Mouse (Mus musculus) hindbrain, embryonic 11.5 days (tissue): ENCODE data around the gene Atp2b4. TPM values are rescaled to one million over a fixed set of nuclear protein-coding genes. Genes with fewer than 3 reads are reported as not detected.

Experiments used
- ATAC-seq: fragments of 200-750 bp; cut with Nextera tagmentation; 2 replicates; pipeline ENCODE4 v1.8.0; 2017; ENCODE audit warnings: mild to moderate bottlenecking, moderate TSS enrichment, moderate library complexity; ENCODE audit not compliant: low FRiP score
- DNase-seq: peaks from one replicate; pipeline ENCODE4 v3.0.0-alpha.2; 2015; ENCODE audit warnings: low spot score
- H3K27ac ChIP-seq: fragments of 300-500 bp; sonication (generic); 2 replicates; pipeline ENCODE4 v1.5.1; 2014; ENCODE audit warnings: mild to moderate bottlenecking, low read depth, low read length
- H3K27me3 ChIP-seq: fragments of 300-500 bp; sonication (generic); 2 replicates; pipeline ENCODE4 v1.6.1; 2014; ENCODE audit warnings: mild to moderate bottlenecking, low read length, moderate library complexity, mixed read lengths; ENCODE audit not compliant: control insufficient read depth, insufficient read depth
- H3K36me3 ChIP-seq: fragments of 300-500 bp; sonication (generic); 2 replicates; pipeline ENCODE4 v1.6.1; 2014; ENCODE audit warnings: mild to moderate bottlenecking, low read length, moderate library complexity, mixed read lengths; ENCODE audit not compliant: control insufficient read depth, insufficient read depth
- H3K4me1 ChIP-seq: fragments of 300-500 bp; sonication (generic); replicated peaks from 2 replicates; pipeline ENCODE4 v1.6.1; 2014; ENCODE audit warnings: low read length, mixed read lengths; ENCODE audit not compliant: control insufficient read depth, insufficient read depth
- H3K4me2 ChIP-seq: fragments of 300-500 bp; sonication (generic); replicated peaks from 2 replicates; pipeline ENCODE4 v1.6.1; 2014; ENCODE audit warnings: mild to moderate bottlenecking, low read depth, low read length
- H3K4me3 ChIP-seq: fragments of 300-500 bp; sonication (generic); 2 replicates; pipeline ENCODE4 v1.5.1; 2014; ENCODE audit warnings: low read depth, low read length
- H3K9ac ChIP-seq: fragments of 300-500 bp; sonication (generic); 2 replicates; pipeline ENCODE4 v1.6.1; 2014; ENCODE audit warnings: low read depth, low read length
- H3K9me3 ChIP-seq: fragments of 300-500 bp; sonication (generic); 2 replicates; pipeline ENCODE4 v1.6.1; 2016; ENCODE audit warnings: low read length; ENCODE audit not compliant: control insufficient read depth
- WGBS: fragments of 180-500 bp; shearing (Covaris S2); extraction: QIAGEN DNeasy Blood & Tissue Kit; methylation state at CpG from one replicate; pipeline ENCODE4 v1.1.7; 2014; 5-methylcytosine and 5-hydroxymethylcytosine counted together
- polyA plus RNA-seq: library from polyadenylated mRNA; unstranded; fragments of >200 nt; fragmentation: Nextera tagmentation; extraction: Ambion mirVana; gene quantifications from 2 replicates; pipeline ENCODE4 v1.2.1, GENCODE M21; 2014

Gene Atp2b4
- polyA plus RNA-seq, 1 experiment from 2014 or later = 15.3 TPM

GRCm38 (mm10) chr1:133790011-133790410 lies 10.8 kb downstream of the Atp2b4 start:
- Histone ChIP-seq H3K4me1 (0 out of 2 replicates have a peak, but pooled peaks cover 2% of the 10 kb centered on the region), H3K9me3 (no peaks in the 10 kb centered on the region), H3K27ac (no peak overlapping the region), H3K36me3 (no peaks in the 10 kb centered on the region), H3K27me3 (no peaks in the 10 kb centered on the region), H3K9ac (no peak overlapping the region), H3K4me2 (no peak overlapping the region), H3K4me3 (no peak overlapping the region)
- DNase-seq (no peak), ATAC-seq (no peak)
- 94% methylated on average over 4 of the region's 4 CpGs for whole genome bisulfite sequencing

GRCm38 (mm10) chr1:133788864-133789263 lies 12.0 kb downstream of the Atp2b4 start:
- Histone ChIP-seq H3K9ac (no peak overlapping the region), H3K4me3 (no peak overlapping the region), H3K9me3 (no peaks in the 10 kb centered on the region), H3K4me1 (0 out of 2 replicates have a peak, but pooled peaks cover 2% of the 10 kb centered on the region), H3K27me3 (no peaks in the 10 kb centered on the region), H3K27ac (no peak overlapping the region), H3K36me3 (no peaks in the 10 kb centered on the region), H3K4me2 (no peak overlapping the region)
- ATAC-seq (no peak), DNase-seq (no peak)
- 78% methylated on average over 5 of the region's 5 CpGs for WGBS

- Histone ChIP-seq H3K9me3 (no peaks in the 10 kb centered on the region), H3K27me3 (no peaks in the 10 kb centered on the region), H3K4me2 (no peak overlapping the region), H3K27ac (no peak overlapping the region), H3K4me3 (no peak overlapping the region), H3K36me3 (no peaks in the 10 kb centered on the region), H3K9ac (no peak overlapping the region), H3K4me1 (no peaks in the 10 kb centered on the region)
- WGBS = 82% methylated on average over 10 of the region's 10 CpGs
- ATAC-seq (no peak), DNase-seq (no peak)
Measured at GRCm38 (mm10) chr1:133787500-133788210, 13.2 kb downstream of the Atp2b4 start.

- Histone ChIP-seq H3K4me3 (no peak overlapping the region), H3K36me3 (no peaks in the 10 kb centered on the region), H3K9me3 (no peaks in the 10 kb centered on the region), H3K4me2 (no peak overlapping the region), H3K9ac (no peak overlapping the region), H3K27me3 (no peaks in the 10 kb centered on the region), H3K27ac (no peak overlapping the region), H3K4me1 (no peaks in the 10 kb centered on the region)
- WGBS = 77% methylated on average over 3 of the region's 3 CpGs
- DNase-seq = no peak
- ATAC-seq = no peak
Measured at GRCm38 (mm10) chr1:133784621-133785020, 16.2 kb downstream of the Atp2b4 start.

- no peak for ATAC-seq
- H3K4me2 ChIP-seq = no peak overlapping the region
- no peak overlapping the region for H3K27ac ChIP-seq
- H3K4me3 ChIP-seq = no peak overlapping the region
- H3K27me3 ChIP-seq = no peaks in the 10 kb centered on the region
- no peaks in the 10 kb centered on the region for H3K4me1 ChIP-seq
- no peak for DNase-seq
- H3K9me3 ChIP-seq = no peaks in the 10 kb centered on the region
- H3K9ac ChIP-seq = no peak overlapping the region
- WGBS = 67% methylated on average over 3 of the region's 3 CpGs
- no peaks in the 10 kb centered on the region for H3K36me3 ChIP-seq
Measured at GRCm38 (mm10) chr1:133781531-133781930, 19.3 kb downstream of the Atp2b4 start.

GRCm38 (mm10) chr1:133779043-133779442 lies 21.8 kb downstream of the Atp2b4 start:
- Histone ChIP-seq H3K36me3 (no peaks in the 10 kb centered on the region), H3K4me3 (no peak overlapping the region), H3K27me3 (no peaks in the 10 kb centered on the region), H3K4me2 (no peak overlapping the region), H3K9ac (no peak overlapping the region), H3K9me3 (no peaks in the 10 kb centered on the region), H3K27ac (no peak overlapping the region), H3K4me1 (no peaks in the 10 kb centered on the region)
- DNase-seq = no peak
- ATAC-seq = no peak
- 93% methylated on average over 1 of the region's 1 CpGs for WGBS

- H3K36me3 ChIP-seq = no peaks in the 10 kb centered on the region
- H3K4me2 ChIP-seq = no peak overlapping the region
- no peaks in the 10 kb centered on the region for H3K9me3 ChIP-seq
- H3K4me1 ChIP-seq = no peaks in the 10 kb centered on the region
- ATAC-seq (no peak), DNase-seq (no peak)
- no peak overlapping the region for H3K4me3 ChIP-seq
- 69% methylated on average over 15 of the region's 15 CpGs for WGBS
- H3K9ac ChIP-seq = no peak overlapping the region
- H3K27me3 ChIP-seq = no peaks in the 10 kb centered on the region
- no peak overlapping the region for H3K27ac ChIP-seq
Measured at GRCm38 (mm10) chr1:133777651-133778231, 23.1 kb downstream of the Atp2b4 start.

GRCm38 (mm10) chr1:133772553-133772952 lies 28.3 kb downstream of the Atp2b4 start:
- no peaks in the 10 kb centered on the region for H3K36me3 ChIP-seq
- no peak overlapping the region for H3K27ac ChIP-seq
- ATAC-seq (no peak), DNase-seq (no peak)
- no peaks in the 10 kb centered on the region for H3K27me3 ChIP-seq
- H3K9me3 ChIP-seq = no peaks in the 10 kb centered on the region
- no peak overlapping the region for H3K4me3 ChIP-seq
- WGBS = 58% methylated on average over 9 of the region's 9 CpGs
- no peak overlapping the region for H3K4me2 ChIP-seq
- no peak overlapping the region for H3K9ac ChIP-seq
- 0 out of 2 replicates have a peak, but pooled peaks cover 1% of the 10 kb centered on the region for H3K4me1 ChIP-seq

GRCm38 (mm10) chr1:133771831-133772399 lies 28.9 kb downstream of the Atp2b4 start:
- Histone ChIP-seq H3K36me3 (no peaks in the 10 kb centered on the region), H3K4me1 (peaks cover 5% of the 10 kb centered on the region; the same call in 1 of the 2 replicates), H3K4me3 (no peak overlapping the region), H3K4me2 (no peak overlapping the region; the same call in 1 of the 2 replicates), H3K27ac (no peak overlapping the region), H3K9me3 (no peaks in the 10 kb centered on the region), H3K9ac (no peak overlapping the region), H3K27me3 (no peaks in the 10 kb centered on the region)
- 75% methylated on average over 10 of the region's 10 CpGs for WGBS
- ATAC-seq (no peak), DNase-seq (no peak)
